ENCODE assay signal across 19 mouse cellular contexts in the genomic region with DNA sequence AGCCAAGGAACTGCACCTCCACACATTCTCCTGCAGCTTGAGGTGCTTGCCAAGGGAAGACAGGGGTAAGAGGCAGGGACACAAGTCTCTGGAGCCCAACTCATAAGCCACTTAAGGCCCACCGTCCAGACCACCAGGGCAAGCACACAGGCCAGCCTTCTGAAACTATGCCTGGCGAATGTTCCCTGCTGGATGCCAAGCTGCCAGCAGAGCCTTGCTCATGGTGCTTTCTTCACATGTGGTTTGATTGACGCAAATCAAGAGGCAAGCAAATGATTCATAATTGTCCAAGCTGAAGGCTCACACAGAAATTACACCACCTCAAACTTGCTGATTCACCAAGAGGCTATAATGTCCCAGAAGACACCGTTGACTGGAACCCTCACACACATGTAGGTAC.
DNase-seq lines count a peak whose midpoint lies in the region; ATAC-seq lines count a peak whose summit lies in the region.
"Had no signal": no experiment of that assay in that cellular context is flagged by ENCODE, and none has a peak within 500 bp of the region (broad histone marks: within the 10 kb centered on the region; RNA-seq: fewer than 3 reads in every experiment).

No protein-coding gene starts in this region.

- H3K36me3 ChIP-seq in neural tube, embryonic 15.5 days: no peaks in the 10 kb centered on the region
- H3K36me3 ChIP-seq: embryonic facial prominence, embryonic 12.5 days; heart, embryonic 10.5 days; hindbrain, embryonic 12.5 days; stomach, embryonic 15.5 days had no signal

- H3K27me3 ChIP-seq in neural tube, embryonic 15.5 days (replicated peaks): no peaks in the 10 kb centered on the region
- H3K27me3 ChIP-seq: embryonic facial prominence, embryonic 12.5 days; hindbrain, embryonic 12.5 days; limb, embryonic 15.5 days; stomach, embryonic 15.5 days had no signal

- H3K4me3 ChIP-seq in neural tube, embryonic 15.5 days (replicated peaks): no peak overlapping the region
- H3K4me3 ChIP-seq: embryonic facial prominence, embryonic 12.5 days; heart, embryonic 10.5 days; hindbrain, embryonic 12.5 days; limb, embryonic 15.5 days; stomach, embryonic 15.5 days had no signal

- ATAC-seq in neural tube, embryonic 15.5 days (ENCODE audit: low FRiP score): no peak
- peak; percentile 16 for ATAC-seq in inflammation-experienced regulatory T-cells, adult 6 months
- ATAC-seq in megakaryocyte progenitor cell, adult 5-6 weeks (replicated peaks; ENCODE audit: poor library complexity): no peak
- ATAC-seq: forebrain, embryonic 16.5 days had no signal

- no peaks in the 10 kb centered on the region for H3K9me3 ChIP-seq in neural tube, embryonic 15.5 days (replicated peaks)
- H3K9me3 ChIP-seq: embryonic facial prominence, embryonic 12.5 days; heart, embryonic 10.5 days; hindbrain, embryonic 12.5 days; limb, embryonic 15.5 days; stomach, embryonic 15.5 days had no signal

- 80% methylated on average over 4 of the region's 4 CpGs for WGBS in neural tube, embryonic 15.5 days

- H3K4me2 ChIP-seq in neural tube, embryonic 15.5 days: no peak overlapping the region
- H3K4me2 ChIP-seq: embryonic facial prominence, embryonic 12.5 days; hindbrain, embryonic 12.5 days; limb, embryonic 15.5 days; stomach, embryonic 15.5 days had no signal

- DNase-seq in adrenal gland, adult 8-10 months: peak; percentile 50
- DNase-seq in adrenal gland, postnatal 4 days (ENCODE audit: low spot score in 2 of 2): no peak
- DNase-seq in neural tube, embryonic 10.5 days (ENCODE audit: extremely low spot score, low spot score): no peak
- DNase-seq in spleen, postnatal 14 days (ENCODE audit: low spot score in 2 of 2): no peak
- DNase-seq in kidney, adult 18-20 months: no peak
- DNase-seq: cerebellum, postnatal 14 days; kidney, adult 11 months; lung, adult 18-20 months; right cerebral cortex, postnatal 4 days; thymus, postnatal 25 days had no signal

- peaks cover 46% of the 10 kb centered on the region for H3K4me1 ChIP-seq in neural tube, embryonic 15.5 days

- no peak overlapping the region for H3K9ac ChIP-seq in neural tube, embryonic 15.5 days (replicated peaks)
- H3K9ac ChIP-seq: embryonic facial prominence, embryonic 12.5 days; hindbrain, embryonic 12.5 days; limb, embryonic 15.5 days; stomach, embryonic 15.5 days had no signal

- peak overlapping the region; percentile 25; the same call in 1 of the 2 replicates for H3K27ac ChIP-seq in neural tube, embryonic 15.5 days (replicated peaks)
- H3K27ac ChIP-seq: embryonic facial prominence, embryonic 12.5 days; heart, embryonic 10.5 days; limb, embryonic 15.5 days; stomach, embryonic 15.5 days had no signal
